Mouse (Mus musculus) forebrain, embryonic 10.5 days (tissue): ENCODE results near the gene Ints7. TPM values are rescaled to one million over a fixed set of nuclear protein-coding genes. Genes with fewer than 3 reads are reported as not detected.

Experiments used
- DNase-seq: peaks from one replicate; pipeline ENCODE4 v3.0.0-alpha.2; 2017; ENCODE audit warnings: low spot score; ENCODE audit errors: extremely low spot score
- H3K27ac ChIP-seq: fragments of 300-500 bp; sonication (generic); 2 replicates; pipeline ENCODE4 v1.5.1; 2016; ENCODE audit warnings: mild to moderate bottlenecking
- H3K27me3 ChIP-seq: fragments of 300-500 bp; sonication (generic); 2 replicates; pipeline ENCODE4 v1.6.1; 2016; ENCODE audit warnings: mild to moderate bottlenecking; ENCODE audit not compliant: poor library complexity, severe bottlenecking
- H3K36me3 ChIP-seq: fragments of 300-500 bp; sonication (generic); replicated peaks from 2 replicates; pipeline ENCODE4 v1.6.1; 2016; ENCODE audit warnings: mild to moderate bottlenecking, moderate library complexity
- H3K4me1 ChIP-seq: fragments of 300-500 bp; sonication (generic); 2 replicates; pipeline ENCODE4 v1.6.1; 2016
- H3K4me3 ChIP-seq: fragments of 300-500 bp; sonication (generic); 2 replicates; pipeline ENCODE4 v1.5.1; 2016; ENCODE audit warnings: mild to moderate bottlenecking, moderate library complexity
- H3K9me3 ChIP-seq: fragments of 300-500 bp; sonication (generic); 2 replicates; pipeline ENCODE4 v1.6.1; 2016; ENCODE audit warnings: mild to moderate bottlenecking, moderate library complexity
- WGBS: fragments of 180-500 bp; shearing (Covaris S2); methylation state at CpG from one replicate; pipeline ENCODE4 v1.1.7; 2016; 5-methylcytosine and 5-hydroxymethylcytosine counted together
- polyA plus RNA-seq: library from polyadenylated mRNA; unstranded; fragments of >200 nt; fragmentation: Nextera tagmentation; extraction: Ambion mirVana; gene quantifications from 2 replicates; pipeline ENCODE4 v1.2.1, GENCODE M21; 2016

Gene Ints7
- polyA plus RNA-seq, 1 experiment from 2014 or later = 92.6 TPM

GRCm38 (mm10) chr1:191622801-191623200, 47.4 kb downstream of the Ints7 start:
- no peak overlapping the region for H3K27ac ChIP-seq
- H3K4me3 ChIP-seq = no peak overlapping the region
- DNase-seq = no peak
- 95% methylated on average over 8 of the region's 8 CpGs for WGBS
- peaks cover 69% of the 10 kb centered on the region for H3K36me3 ChIP-seq
- H3K4me1 ChIP-seq = peaks cover 10% of the 10 kb centered on the region; the same call in 1 of the 2 replicates
- H3K9me3 ChIP-seq = no peaks in the 10 kb centered on the region
- peaks cover 13% of the 10 kb centered on the region; the same call in 1 of the 2 replicates for H3K27me3 ChIP-seq

DNA sequence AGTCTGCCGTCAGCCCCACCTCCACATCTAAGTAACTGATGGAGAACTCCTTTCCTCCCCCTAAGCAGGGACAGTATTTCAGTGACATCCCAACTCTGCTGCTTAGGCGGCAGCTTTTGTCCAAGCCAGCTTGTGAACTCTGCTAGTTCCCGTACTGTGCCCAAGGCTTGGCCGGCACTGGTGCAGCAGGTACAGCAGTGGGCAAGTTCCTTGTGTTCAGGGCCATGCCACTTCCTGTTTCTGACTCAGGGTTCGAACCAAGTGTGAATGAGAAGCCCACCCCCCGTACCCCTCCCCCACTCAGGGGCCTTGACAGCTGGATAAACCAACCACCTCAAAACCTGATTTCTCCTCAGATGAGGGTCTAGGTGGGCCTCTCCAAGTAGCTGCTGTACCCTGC, 49.1 kb downstream of the Ints7 start:
- 78% methylated on average over 6 of the region's 6 CpGs for WGBS
- peaks cover 21% of the 10 kb centered on the region; the same call in 1 of the 2 replicates for H3K27me3 ChIP-seq
- H3K36me3 ChIP-seq = peaks cover 52% of the 10 kb centered on the region
- no peaks in the 10 kb centered on the region for H3K9me3 ChIP-seq
- no peak overlapping the region for H3K4me3 ChIP-seq
- DNase-seq = no peak
- H3K4me1 ChIP-seq = peaks cover 22% of the 10 kb centered on the region
- no peak overlapping the region for H3K27ac ChIP-seq

GRCm38 (mm10) chr1:191625026-191625425, 49.6 kb downstream of the Ints7 start:
- Histone ChIP-seq H3K27me3 (peaks cover 21% of the 10 kb centered on the region; the same call in 1 of the 2 replicates), H3K36me3 (peaks cover 47% of the 10 kb centered on the region), H3K4me1 (peaks cover 26% of the 10 kb centered on the region), H3K27ac (no peak overlapping the region), H3K4me3 (no peak overlapping the region), H3K9me3 (no peaks in the 10 kb centered on the region)
- no peak for DNase-seq
- WGBS = 82% methylated on average over 6 of the region's 6 CpGs

- peaks cover 24% of the 10 kb centered on the region for H3K27me3 ChIP-seq
- no peak for DNase-seq
- peaks cover 41% of the 10 kb centered on the region for H3K36me3 ChIP-seq
- no peak overlapping the region for H3K27ac ChIP-seq
- H3K4me3 ChIP-seq = no peak overlapping the region
- no peaks in the 10 kb centered on the region for H3K9me3 ChIP-seq
- 69% methylated on average over 4 of the region's 4 CpGs for WGBS
- peaks cover 26% of the 10 kb centered on the region for H3K4me1 ChIP-seq
These were observed 50.2 kb downstream of the Ints7 start for GRCm38 (mm10) chr1:191625620-191626019.

DNA sequence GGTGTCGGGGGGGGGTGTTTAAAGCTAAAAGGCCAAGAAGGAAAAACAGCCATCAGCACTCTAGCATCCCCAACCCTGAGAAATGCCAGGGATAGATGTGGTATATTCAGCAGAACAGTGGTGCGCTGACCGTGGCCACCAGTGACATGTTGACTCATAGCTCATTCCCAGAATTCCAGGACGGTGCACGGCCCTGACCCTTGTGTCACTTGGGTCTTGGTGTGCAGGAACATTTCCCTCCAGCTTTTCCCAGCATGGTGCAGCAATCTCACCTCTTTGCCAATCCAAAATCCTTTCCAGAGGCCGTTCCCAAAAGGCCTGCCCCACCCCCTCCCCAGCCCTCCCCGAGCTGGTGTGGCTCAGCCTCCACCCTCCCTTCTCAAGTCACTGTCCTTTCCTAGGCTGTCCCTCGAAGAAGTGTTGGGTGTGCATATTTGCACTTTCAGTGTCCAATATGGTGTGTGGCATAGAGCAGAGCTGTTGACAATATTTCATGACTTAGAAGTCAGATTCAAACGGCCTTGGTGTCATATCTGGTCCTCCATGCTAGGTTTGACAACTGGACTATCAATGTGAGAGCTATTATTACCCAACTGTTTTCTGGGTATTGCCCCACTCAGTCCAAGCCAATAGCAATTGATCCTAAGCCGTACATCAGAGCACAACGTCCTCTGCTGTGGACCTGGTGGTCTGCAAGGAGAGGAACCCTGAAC, 53.2 kb downstream of the Ints7 start:
- no peak for DNase-seq
- Histone ChIP-seq H3K9me3 (no peaks in the 10 kb centered on the region), H3K4me1 (peaks cover 26% of the 10 kb centered on the region), H3K27ac (no peak overlapping the region), H3K4me3 (no peak overlapping the region), H3K36me3 (peaks cover 11% of the 10 kb centered on the region), H3K27me3 (peaks cover 45% of the 10 kb centered on the region)
- WGBS = 76% methylated on average over 11 of the region's 11 CpGs

DNA sequence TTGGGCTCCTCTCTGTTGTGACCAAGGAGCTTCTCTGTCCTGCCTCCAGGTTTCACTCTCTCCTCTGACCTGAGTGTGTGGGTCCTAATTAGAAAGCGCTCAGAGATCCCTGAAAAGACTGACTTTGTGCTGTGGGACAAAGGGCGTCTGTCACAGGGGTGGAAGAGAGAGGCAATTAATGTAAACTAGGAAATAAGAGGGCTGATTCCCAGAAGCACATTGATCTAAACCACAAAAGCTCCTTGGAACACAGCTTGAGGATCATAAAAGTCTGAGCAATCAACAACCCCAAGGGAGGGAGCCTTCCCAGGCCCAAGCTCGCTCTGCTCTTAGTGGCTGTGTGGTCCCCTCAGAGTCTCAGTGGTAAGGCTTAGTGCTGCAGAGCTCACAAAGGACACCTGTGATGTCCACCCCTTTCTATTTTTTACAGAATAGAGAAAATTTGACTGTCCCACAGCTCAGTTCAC, 53.8 kb downstream of the Ints7 start:
- 27% methylated on average over 3 of the region's 3 CpGs for WGBS
- DNase-seq = no peak
- H3K4me3 ChIP-seq = no peak overlapping the region
- peaks cover 5% of the 10 kb centered on the region for H3K36me3 ChIP-seq
- no peaks in the 10 kb centered on the region for H3K9me3 ChIP-seq
- peaks cover 26% of the 10 kb centered on the region for H3K4me1 ChIP-seq
- H3K27me3 ChIP-seq = peaks cover 45% of the 10 kb centered on the region
- no peak overlapping the region for H3K27ac ChIP-seq

- H3K36me3 ChIP-seq = no peaks in the 10 kb centered on the region
- DNase-seq = no peak
- no peaks in the 10 kb centered on the region for H3K9me3 ChIP-seq
- WGBS = 68% methylated on average over 6 of the region's 6 CpGs
- H3K4me1 ChIP-seq = peaks cover 16% of the 10 kb centered on the region
- H3K4me3 ChIP-seq = no peak overlapping the region
- H3K27ac ChIP-seq = no peak overlapping the region
- H3K27me3 ChIP-seq = peaks cover 34% of the 10 kb centered on the region
These were observed 57.2 kb downstream of the Ints7 start for GRCm38 (mm10) chr1:191632511-191633095.

DNA sequence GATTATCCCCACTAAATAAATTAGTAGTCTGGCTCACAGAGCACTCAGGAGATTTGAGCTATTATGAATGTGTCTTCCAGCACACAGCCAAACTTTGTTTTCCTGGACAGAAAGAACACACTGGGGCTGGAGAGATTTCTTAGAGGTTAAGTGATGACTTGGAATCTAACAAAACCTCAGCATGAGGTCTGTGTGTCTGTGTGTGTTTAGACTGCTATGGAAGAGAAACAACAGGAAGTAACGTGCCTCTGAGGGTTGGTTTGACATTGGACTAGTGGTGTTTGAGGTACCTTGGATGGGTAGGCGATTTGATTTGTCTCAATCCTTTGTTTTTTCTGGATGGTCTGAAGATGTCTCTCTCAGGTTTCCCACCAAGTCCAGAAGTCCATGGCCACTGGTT, 58.7 kb downstream of the Ints7 start:
- no peak overlapping the region for H3K4me3 ChIP-seq
- no peaks in the 10 kb centered on the region for H3K9me3 ChIP-seq
- WGBS = 78% methylated on average over 2 of the region's 2 CpGs
- no peak for DNase-seq
- H3K36me3 ChIP-seq = no peaks in the 10 kb centered on the region
- peaks cover 24% of the 10 kb centered on the region for H3K27me3 ChIP-seq
- no peak overlapping the region for H3K27ac ChIP-seq
- peaks cover 7% of the 10 kb centered on the region for H3K4me1 ChIP-seq

DNA sequence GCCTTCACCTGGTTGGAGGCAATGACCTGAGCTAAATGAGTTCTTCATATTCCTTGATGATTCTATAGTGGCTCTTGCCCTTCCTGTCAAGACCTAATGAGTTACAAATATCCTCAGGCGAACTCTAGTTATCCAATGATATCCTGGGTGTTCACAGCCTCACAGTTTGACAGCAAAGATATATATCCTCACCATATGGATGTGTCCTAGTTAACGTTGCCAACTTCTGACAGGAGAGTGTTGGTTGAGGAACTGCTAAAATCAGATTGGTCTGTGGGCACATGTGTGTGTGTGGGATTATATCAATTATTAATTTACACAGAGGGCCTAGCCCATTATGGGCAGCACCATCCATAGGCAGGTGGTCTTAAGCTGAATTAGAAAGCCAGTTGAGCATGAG, 63.0 kb downstream of the Ints7 start:
- peaks cover 22% of the 10 kb centered on the region for H3K4me1 ChIP-seq
- H3K27ac ChIP-seq = no peak overlapping the region
- no peak overlapping the region for H3K4me3 ChIP-seq
- 87% methylated on average over 2 of the region's 2 CpGs for whole genome bisulfite sequencing
- peaks cover 14% of the 10 kb centered on the region for H3K27me3 ChIP-seq
- H3K36me3 ChIP-seq = no peaks in the 10 kb centered on the region
- DNase-seq = no peak
- no peaks in the 10 kb centered on the region for H3K9me3 ChIP-seq

- Histone ChIP-seq H3K36me3 (no peaks in the 10 kb centered on the region), H3K4me1 (peaks cover 22% of the 10 kb centered on the region), H3K27ac (no peak overlapping the region), H3K27me3 (peaks cover 14% of the 10 kb centered on the region), H3K4me3 (no peak overlapping the region), H3K9me3 (no peaks in the 10 kb centered on the region)
- no peak for DNase-seq
- 78% methylated on average over 3 of the region's 3 CpGs for whole genome bisulfite sequencing
These were observed 63.9 kb downstream of the Ints7 start for GRCm38 (mm10) chr1:191639200-191639807.

GRCm38 (mm10) chr1:191640146-191640545, 64.7 kb downstream of the Ints7 start:
- Histone ChIP-seq H3K27ac (no peak overlapping the region), H3K4me3 (no peak overlapping the region), H3K36me3 (no peaks in the 10 kb centered on the region), H3K4me1 (peaks cover 22% of the 10 kb centered on the region), H3K27me3 (peaks cover 16% of the 10 kb centered on the region), H3K9me3 (no peaks in the 10 kb centered on the region)
- 77% methylated on average over 2 of the region's 2 CpGs for WGBS
- no peak for DNase-seq

- no peak for DNase-seq
- H3K27me3 ChIP-seq = peaks cover 18% of the 10 kb centered on the region
- 79% methylated on average over 3 of the region's 3 CpGs for WGBS
- no peaks in the 10 kb centered on the region for H3K9me3 ChIP-seq
- no peak overlapping the region for H3K4me3 ChIP-seq
- no peaks in the 10 kb centered on the region for H3K36me3 ChIP-seq
- H3K4me1 ChIP-seq = peaks cover 23% of the 10 kb centered on the region
- no peak overlapping the region for H3K27ac ChIP-seq
These were observed 65.4 kb downstream of the Ints7 start for GRCm38 (mm10) chr1:191640848-191641247.

DNA sequence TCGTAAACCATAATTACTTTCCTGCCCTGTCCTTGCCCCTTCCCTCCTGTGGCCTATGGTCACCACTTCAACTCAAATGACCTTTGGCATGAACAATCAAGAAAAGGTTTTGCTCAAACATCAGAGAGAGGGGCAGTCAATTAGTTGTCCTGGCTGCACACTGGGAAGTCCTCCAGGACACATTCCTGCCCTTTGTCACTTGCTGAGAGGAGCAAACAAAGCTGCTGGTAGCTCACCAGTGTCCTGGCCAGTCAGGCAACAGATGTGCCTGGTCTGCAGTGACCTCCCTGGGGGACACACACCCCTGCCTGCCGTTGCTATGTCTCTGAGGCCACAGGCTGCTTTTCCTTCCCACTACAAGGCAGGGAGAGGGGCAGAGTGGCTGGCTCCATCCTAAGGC, 66.0 kb downstream of the Ints7 start:
- Histone ChIP-seq H3K9me3 (no peaks in the 10 kb centered on the region), H3K27ac (peak overlapping the region; percentile 62; the same call in 1 of the 2 replicates), H3K4me3 (0 out of 2 replicates have a peak overlapping the region, but pooled peaks have one; percentile 10), H3K27me3 (peaks cover 18% of the 10 kb centered on the region), H3K4me1 (peaks cover 27% of the 10 kb centered on the region), H3K36me3 (no peaks in the 10 kb centered on the region)
- 3% methylated on average over 2 of the region's 2 CpGs for WGBS
- peak; percentile 25 for DNase-seq
